Mouse (Mus musculus) Patski (cell line): Measurements from ENCODE around the gene She. TPM values are rescaled to one million over a fixed set of nuclear protein-coding genes. Genes with fewer than 3 reads are reported as not detected.

Experiments
- ATAC-seq: fragments of 100-300 bp; one replicate; pipeline ENCODE4 v1.8.0; 2021
- CTCF ChIA-PET: fragments of 350-600 bp; sonication (Branson Sonifier 250); formaldehyde crosslinking; loops from one replicate; lab custom pipeline; 2022; ENCODE audit warnings: inconsistent platforms; lab: Charles Lee
- POLR2A ChIA-PET: fragments of 350-600 bp; sonication (Branson Sonifier 250); formaldehyde crosslinking; loops from one replicate; lab custom pipeline; 2022; ENCODE audit warnings: antibody characterized with exemption, inconsistent platforms; lab: Charles Lee
- DNase-seq: peaks from one replicate; pipeline ENCODE4 v3.0.0-alpha.2; 2011; ENCODE audit warnings: low read depth, low spot score
- H3K27me3 ChIP-seq: fragments of 371-371 bp; one replicate; pipeline ENCODE4 v1.5.1; 2021
- CTCF ChIP-seq: fragments of 100-300 bp; IDR thresholded peaks from one replicate; pipeline ENCODE4 v1.5.1; 2021
- in situ Hi-C: fragments of 300-500 bp; cut with MboI; formaldehyde crosslinking; loops from 3 replicates; pipeline ENCODE4 v1.11.1; 2018; ENCODE audit warnings: low pct_unique_long_range_greater_than_20kb, mixed read lengths
- polyA plus RNA-seq: library from polyadenylated mRNA; unstranded; gene quantifications from one replicate; pipeline ENCODE4 v1.2.3, GENCODE M21; 2021

She gene
- polyA plus RNA-seq, 1 experiment from 2014 or later: 0.03 TPM

GRCm38 (mm10) chr3:89800774-89801506, 30.2 kb upstream of the She start:
- ChIA-PET CTCF (interaction anchor here (1.4 to 2.6 kb wide), 4 partner anchors 10 to 87 kb away, joined by 3 to 8 read pairs (median 6); no protein-coding TSS in a partner anchor), POLR2A (no interaction called here)
- no peak for ATAC-seq
- TF ChIP-seq CTCF: no peak
- peaks cover 8% of the 10 kb centered on the region for H3K27me3 ChIP-seq
- DNase-seq: no peak
- in situ Hi-C loops: no loop called here

GRCm38 (mm10) chr3:89801507-89801847, 29.7 kb upstream of the She start:
- POLR2A ChIA-PET: no interaction called here
- DNase-seq: no peak
- in situ Hi-C loops: no loop called here
- no peak for ATAC-seq
- H3K27me3 ChIP-seq: peaks cover 8% of the 10 kb centered on the region
- no peak for TF ChIP-seq CTCF
- CTCF ChIA-PET: interaction anchor here (1.2 to 2.6 kb wide), 3 partner anchors 9 to 17 kb away, joined by 3 to 8 read pairs (median 4); no protein-coding TSS in a partner anchor

- ChIA-PET POLR2A (interaction anchor here (0.6 kb wide), 1 partner anchor 105 kb away, joined by 3 read pairs; no protein-coding TSS in a partner anchor), CTCF (interaction anchor here (1.0 to 2.6 kb wide), 3 partner anchors 8 to 19 kb away, joined by 3 to 8 read pairs (median 4); no protein-coding TSS in a partner anchor)
- no peak for ATAC-seq
- in situ Hi-C loops: no loop called here
- H3K27me3 ChIP-seq: peaks cover 17% of the 10 kb centered on the region
- no peak for TF ChIP-seq CTCF
- DNase-seq: no peak
Measured at GRCm38 (mm10) chr3:89802876-89803275, 28.3 kb upstream of the She start.

- no peak for DNase-seq
- ChIA-PET CTCF (interaction anchor here (0.6 to 0.8 kb wide), 2 partner anchors 12 to 558 kb away, joined by 3 to 8 read pairs; no protein-coding TSS in a partner anchor), POLR2A (interaction anchor here (1.3 kb wide), 1 partner anchor 14 kb away, joined by 4 read pairs; no protein-coding TSS in a partner anchor)
- in situ Hi-C loops: no loop called here
- TF ChIP-seq CTCF: no peak
- H3K27me3 ChIP-seq: peaks cover 28% of the 10 kb centered on the region
- no peak for ATAC-seq
Measured at GRCm38 (mm10) chr3:89805179-89805578, 26.0 kb upstream of the She start.

GRCm38 (mm10) chr3:89806751-89807150, 24.4 kb upstream of the She start:
- ChIA-PET POLR2A (interaction anchor here (1.8 kb wide), 1 partner anchor 14 kb away, joined by 4 read pairs; no protein-coding TSS in a partner anchor), CTCF (interaction anchor here (1.2 to 3.2 kb wide), 5 partner anchors 11 to 54 kb away, joined by 3 to 14 read pairs (median 7); no protein-coding TSS in a partner anchor)
- peaks cover 43% of the 10 kb centered on the region for H3K27me3 ChIP-seq
- in situ Hi-C loops: no loop called here
- peak; percentile 62 for TF ChIP-seq CTCF
- ATAC-seq (no peak), DNase-seq (no peak)

GRCm38 (mm10) chr3:89807171-89807570, 24.0 kb upstream of the She start:
- DNase-seq (no peak), ATAC-seq (no peak)
- CTCF ChIA-PET: interaction anchor here (0.6 to 3.2 kb wide), 6 partner anchors 9 to 54 kb away, joined by 3 to 14 read pairs (median 8); no protein-coding TSS in a partner anchor
- no peak for TF ChIP-seq CTCF
- in situ Hi-C loops: no loop called here
- POLR2A ChIA-PET: interaction anchor here (1.8 kb wide), 1 partner anchor 14 kb away, joined by 4 read pairs; no protein-coding TSS in a partner anchor
- H3K27me3 ChIP-seq: peaks cover 46% of the 10 kb centered on the region

- in situ Hi-C loops: no loop called here
- H3K27me3 ChIP-seq: peaks cover 46% of the 10 kb centered on the region
- DNase-seq (no peak), ATAC-seq (no peak)
- CTCF ChIA-PET: interaction anchor here (0.7 to 3.2 kb wide), 7 partner anchors 10 to 53 kb away, joined by 3 to 14 read pairs (median 7); no protein-coding TSS in a partner anchor
- no peak for TF ChIP-seq CTCF
- POLR2A ChIA-PET: interaction anchor here (0.6 to 1.8 kb wide), 2 partner anchors 13 to 30 kb away, joined by 4 read pairs; no protein-coding TSS in a partner anchor
Measured at GRCm38 (mm10) chr3:89807881-89808280, 23.3 kb upstream of the She start.

GRCm38 (mm10) chr3:89808638-89809037, 22.5 kb upstream of the She start:
- TF ChIP-seq CTCF: no peak
- CTCF ChIA-PET: interaction anchor here (0.9 to 3.2 kb wide), 5 partner anchors 9 to 50 kb away, joined by 3 to 14 read pairs (median 9); no protein-coding TSS in a partner anchor
- ATAC-seq (no peak), DNase-seq (no peak)
- H3K27me3 ChIP-seq: peaks cover 46% of the 10 kb centered on the region
- in situ Hi-C loops: no loop called here
- POLR2A ChIA-PET: no interaction called here

- peak; percentile 76 for TF ChIP-seq CTCF
- in situ Hi-C loops: loop anchor here (10.0 kb wide), 1 partner anchor 264 kb away; the partner anchor contains the start of gene Tpm3
- ATAC-seq (no peak), DNase-seq (no peak)
- ChIA-PET CTCF (interaction anchor here (0.6 to 2.0 kb wide), 13 partner anchors 9 to 266 kb away, joined by 3 to 8 read pairs (median 3); no protein-coding TSS in a partner anchor), POLR2A (no interaction called here)
- H3K27me3 ChIP-seq: peaks cover 48% of the 10 kb centered on the region
Measured at GRCm38 (mm10) chr3:89810841-89811240, 20.3 kb upstream of the She start.

- ATAC-seq (no peak), DNase-seq (no peak)
- ChIA-PET CTCF (interaction anchor here (1.0 to 1.6 kb wide), 5 partner anchors 10 to 253 kb away, joined by 3 to 6 read pairs (median 4); no protein-coding TSS in a partner anchor), POLR2A (no interaction called here)
- no peak for TF ChIP-seq CTCF
- peaks cover 52% of the 10 kb centered on the region for H3K27me3 ChIP-seq
- in situ Hi-C loops: loop anchor here (10.0 kb wide), 1 partner anchor 263 kb away; the partner anchor contains the start of gene Tpm3
Measured at GRCm38 (mm10) chr3:89812166-89812565, 19.0 kb upstream of the She start.
